Mouse (Mus musculus): Measurements from ENCODE around the gene Cpa2. TPM values are rescaled to one million over a fixed set of nuclear protein-coding genes. Genes with fewer than 3 reads are reported as not detected.

Gene Cpa2
- total RNA-seq, 2 experiments from 2014 or later, result not detected

DNA sequence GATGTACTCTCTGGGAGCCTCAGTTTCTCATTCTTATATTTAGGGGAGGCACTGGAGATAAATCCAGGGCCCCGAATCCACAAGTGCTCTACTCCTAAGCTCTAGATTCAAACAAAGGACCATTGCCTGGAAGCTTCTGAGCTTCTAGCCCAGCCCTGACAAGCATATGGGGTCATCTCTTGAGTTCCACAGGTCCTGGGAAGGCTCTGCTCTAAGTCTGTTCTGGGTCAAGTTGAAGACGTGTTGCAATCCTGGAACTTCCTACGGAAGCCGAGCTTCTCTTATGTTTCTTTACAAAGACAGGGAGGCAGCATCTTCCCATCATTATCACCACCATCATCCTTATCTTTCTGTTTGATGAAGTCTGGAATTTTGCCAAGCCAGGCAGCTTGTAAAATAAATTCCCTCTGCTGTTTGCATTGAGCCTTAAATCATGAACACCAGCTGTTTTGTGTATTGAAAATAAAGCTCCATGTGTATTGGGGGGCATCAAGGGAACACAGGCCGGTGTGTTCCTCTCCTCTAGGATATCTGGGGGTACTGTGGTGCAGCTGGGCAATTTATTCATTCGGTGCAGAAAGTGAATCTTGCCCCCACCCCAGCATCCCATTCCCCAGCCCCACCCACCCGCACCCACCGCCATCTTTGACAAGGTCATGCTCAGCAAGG is 55.0 kb downstream of the Cpa2 start:
- no peak for TF ChIP-seq CTCF (IDR thresholded peaks at IDR 0.05)
- intact Hi-C loops (cut with DNase I), result no loop called here
- no peak for DNase-seq
- no peak overlapping the region for H3K27ac ChIP-seq
- H3K4me3 ChIP-seq, result no peak overlapping the region

DNA sequence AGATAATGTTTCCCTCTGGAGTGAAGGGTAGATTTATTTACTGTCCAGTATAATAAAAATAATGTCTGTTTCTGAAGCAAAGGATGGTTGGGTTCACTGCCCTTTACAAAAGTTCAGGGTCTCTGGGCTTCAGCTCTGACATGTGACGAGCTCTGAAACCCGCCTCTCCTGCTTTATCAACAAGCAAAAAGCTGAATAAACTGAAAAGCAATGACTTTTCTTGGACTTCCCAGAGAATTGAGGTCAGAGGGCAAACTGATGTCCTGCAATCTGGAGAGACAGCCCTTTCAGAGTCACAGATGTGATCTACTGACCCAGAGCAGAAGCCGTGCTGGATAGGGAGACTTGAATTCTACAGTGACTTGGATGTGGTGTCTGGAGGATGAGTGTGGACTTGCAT is 58.7 kb downstream of the Cpa2 start:
- intact Hi-C loops (cut with DNase I), result no loop called here
- DNase-seq, result no peak
- Histone ChIP-seq H3K4me3 (no peak overlapping the region), H3K27ac (no peak overlapping the region)
- TF ChIP-seq CTCF (IDR thresholded peaks at IDR 0.05), result no peak

DNA sequence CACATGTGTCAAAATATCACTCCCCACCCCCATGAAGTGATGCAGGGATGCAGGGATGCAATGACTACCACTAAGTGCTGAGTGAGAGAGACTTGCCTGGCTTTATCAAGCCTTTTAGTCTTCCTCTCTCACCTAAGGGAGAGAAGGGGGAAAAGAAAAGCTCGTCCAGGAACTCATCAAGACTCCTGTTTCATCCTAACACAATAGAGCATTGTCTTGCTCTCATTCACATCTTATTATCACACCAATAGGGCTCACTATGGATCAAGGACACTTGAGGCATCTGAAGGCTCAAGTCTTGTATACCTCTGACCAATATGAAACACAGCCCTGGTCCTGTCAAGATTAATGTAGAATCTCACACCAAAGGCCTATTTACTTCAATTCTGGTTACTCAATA is 59.6 kb downstream of the Cpa2 start:
- intact Hi-C loops (cut with DNase I), result no loop called here
- TF ChIP-seq CTCF (IDR thresholded peaks at IDR 0.05), result no peak
- no peak overlapping the region for H3K4me3 ChIP-seq
- DNase-seq, result no peak
- no peak overlapping the region for H3K27ac ChIP-seq

DNA sequence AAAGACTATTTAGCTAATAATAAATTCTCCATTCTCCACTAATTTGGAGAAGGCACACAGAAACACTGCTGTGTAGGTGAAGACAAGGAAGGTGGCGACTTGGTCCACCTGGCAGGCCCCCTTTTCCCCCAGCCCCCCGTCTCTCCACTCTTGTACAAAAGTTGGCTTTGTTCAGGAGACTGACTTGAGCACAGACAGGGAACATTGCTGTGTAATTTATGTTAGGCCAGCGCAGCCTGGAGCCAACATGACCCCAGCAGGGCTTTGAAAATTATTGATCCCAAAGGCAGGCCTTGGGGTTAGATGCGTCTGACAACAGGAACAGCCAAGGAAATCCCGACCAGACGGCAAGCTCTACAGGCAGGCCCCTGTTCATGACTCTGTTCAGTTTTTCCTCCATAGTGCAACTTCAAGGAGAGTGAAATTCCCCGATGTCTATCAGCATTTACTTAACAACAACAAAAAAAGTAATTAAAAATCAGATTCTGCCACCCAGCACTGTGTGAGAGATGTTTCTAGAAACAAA is 63.0 kb downstream of the Cpa2 start:
- no peak for TF ChIP-seq CTCF (IDR thresholded peaks at IDR 0.05)
- intact Hi-C loops (cut with DNase I), result no loop called here
- Histone ChIP-seq H3K27ac (no peak overlapping the region), H3K4me3 (no peak overlapping the region)
- no peak for DNase-seq

DNA sequence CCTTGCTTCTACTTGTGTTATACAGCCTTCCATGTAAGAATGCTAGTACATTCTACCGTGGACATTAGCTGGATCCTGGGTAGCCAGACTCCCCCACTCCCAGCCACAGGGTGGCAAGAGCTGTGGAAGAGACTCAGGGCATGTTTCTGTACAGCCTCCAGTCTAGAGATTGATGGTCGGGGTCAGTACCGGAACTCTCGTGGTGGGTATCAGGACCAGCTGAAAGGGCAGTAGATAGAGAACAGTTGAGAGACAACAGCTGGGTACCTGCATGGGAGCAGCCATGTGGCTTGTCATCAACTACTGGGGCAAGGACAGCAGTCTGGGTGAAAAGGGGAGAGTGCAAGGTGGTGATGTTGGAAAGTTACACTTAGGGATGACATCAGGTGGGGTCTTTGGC is 63.7 kb downstream of the Cpa2 start:
- intact Hi-C loops (cut with DNase I), result no loop called here
- Histone ChIP-seq H3K27ac (no peak overlapping the region), H3K4me3 (no peak overlapping the region)
- TF ChIP-seq CTCF (IDR thresholded peaks at IDR 0.05), result no peak
- DNase-seq, result no peak

DNA sequence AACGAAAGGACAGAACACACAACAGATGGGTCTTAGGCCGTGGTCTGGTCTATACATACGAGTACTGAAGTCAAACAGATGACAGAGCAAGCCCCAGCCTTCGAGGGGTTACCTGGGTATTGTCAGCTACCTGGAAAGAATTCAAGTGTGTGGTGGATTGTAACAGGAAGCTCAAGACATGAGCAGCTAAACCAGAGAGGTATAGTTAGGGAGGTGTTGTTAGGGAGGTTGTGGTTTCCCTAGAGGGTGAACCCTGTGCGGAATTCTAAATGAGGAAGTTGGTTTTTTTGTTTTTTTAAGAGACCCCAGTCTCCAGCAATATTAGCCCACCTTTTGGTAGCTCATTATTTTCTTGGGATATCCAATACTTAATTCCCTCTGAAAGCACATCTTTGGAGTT is 64.3 kb downstream of the Cpa2 start:
- DNase-seq, result no peak
- intact Hi-C loops (cut with DNase I), result no loop called here
- H3K27ac ChIP-seq, result no peak overlapping the region
- H3K4me3 ChIP-seq, result no peak overlapping the region
- no peak for TF ChIP-seq CTCF (IDR thresholded peaks at IDR 0.05)

DNA sequence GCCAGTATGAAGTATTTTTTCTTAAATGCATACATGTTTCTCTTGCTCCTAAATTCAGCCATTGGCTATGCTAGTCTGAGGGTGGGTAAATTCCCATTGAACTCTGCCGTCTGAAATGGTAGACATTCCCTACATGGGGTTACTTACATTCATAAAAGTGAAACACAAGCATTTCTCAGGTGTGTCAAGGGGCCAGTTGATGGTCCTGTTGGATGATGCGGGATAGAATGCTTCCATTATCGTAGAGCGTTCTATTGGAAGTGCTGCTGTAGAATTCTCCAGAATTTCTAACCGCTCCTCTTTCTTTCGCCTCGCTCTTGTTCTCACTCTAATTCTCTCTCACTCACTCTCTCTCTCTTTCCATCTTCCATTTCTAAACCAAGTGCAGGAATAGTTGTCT is 69.3 kb downstream of the Cpa2 start, which contains the start of gene Cpa5:
TSS of gene Cpa5 (plus strand) at position 301 of the 400 bp plus-strand sequence.
- no peak for TF ChIP-seq CTCF (IDR thresholded peaks at IDR 0.05)
- intact Hi-C loops (cut with DNase I), result no loop called here
- no peak for DNase-seq

DNA sequence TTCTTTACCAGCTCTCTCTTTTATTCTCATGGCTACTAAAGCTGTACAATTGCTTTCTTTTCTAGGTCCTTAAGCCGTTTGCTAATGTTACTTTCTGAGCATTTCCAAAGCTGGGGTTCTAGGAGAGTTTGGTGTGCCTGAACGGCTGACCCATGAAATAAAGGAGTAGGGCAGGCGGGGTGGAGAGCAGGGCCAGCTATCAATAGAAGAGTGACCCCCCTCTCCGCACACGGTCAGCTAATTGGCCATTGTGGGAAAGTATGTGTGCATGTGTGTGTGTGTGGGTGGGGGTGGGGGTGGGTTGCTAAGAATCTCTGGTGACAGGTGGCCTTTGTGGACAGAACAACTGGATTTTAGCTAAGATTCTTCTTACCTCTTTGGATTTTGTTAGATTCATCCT is 69.8 kb downstream of the Cpa2 start:
- intact Hi-C loops (cut with DNase I), result no loop called here
- DNase-seq, result no peak
- Histone ChIP-seq H3K4me3 (no peak overlapping the region), H3K27ac (no peak overlapping the region)
- TF ChIP-seq CTCF (IDR thresholded peaks at IDR 0.05), result no peak

More for the DNA sequence above, 69.3 kb downstream of the Cpa2 start, which contains the start of gene Cpa5:
- H3K4me3 ChIP-seq, result no peak within 1 kb of the TSS
- no peak within 1 kb of the TSS for H3K27ac ChIP-seq

Other genes starting within 250 kb of the Cpa2 start
- gene Ube2h, start 237.0 kb upstream of the Cpa2 start, total RNA-seq (2021), result 10 to 100 TPM; 39.6 to 81.2 TPM
- gene Zc3hc1, start 150.6 kb upstream of the Cpa2 start, total RNA-seq (2021), result 10 to 100 TPM; 15.5 to 19.3 TPM
- gene Klhdc10, start 139.7 kb upstream of the Cpa2 start, total RNA-seq (2021), result 10 to 100 TPM; 35.8 to 44.4 TPM
- gene Tmem209, start 31.8 kb upstream of the Cpa2 start, total RNA-seq (2021), result 10 to 100 TPM in 1 of 2 experiments, 1 to 10 TPM in 1; 7.1 to 11.4 TPM
- under 1 TPM; 0.18 to 0.20 TPM for gene Ssmem1, start 31.7 kb upstream of the Cpa2 start, total RNA-seq (2021)
- not detected for gene Cpa4, start 26.8 kb downstream of the Cpa2 start, total RNA-seq (2021)
- not detected for gene Cpa5, start 69.4 kb downstream of the Cpa2 start, total RNA-seq (2021)
- not detected for gene Cpa1, start 97.6 kb downstream of the Cpa2 start, total RNA-seq (2021)
- 1 to 10 TPM in 1 of 2 experiments, under 1 TPM in 1; 0.20 to 1.6 TPM for gene Cep41, start 152.2 kb downstream of the Cpa2 start, total RNA-seq (2021)
- 1 to 10 TPM; 1.6 to 2.4 TPM for gene Mest, start 182.0 kb downstream of the Cpa2 start, total RNA-seq (2021)